Mouse (Mus musculus) inflammation-experienced regulatory T-cells, adult 6 months (primary cell): ENCODE results near the gene Acot4. TPM values are rescaled to one million over a fixed set of nuclear protein-coding genes. Genes with fewer than 3 reads are reported as not detected.
"Not testable (repeated sequence)": the region's sequence is repeated elsewhere in the genome, so short reads cannot be mapped to it uniquely, and the experiment has no call there.

Experiments used
- ATAC-seq: one replicate; pipeline ENCODE4 v1.8.0; 2017
- polyA plus RNA-seq, 3 experiments: library from polyadenylated mRNA; unstranded; fragments of 100-300 nt; shearing (Covaris generic); gene quantifications; one replicate each; pipeline ENCODE4 v1.2.1; 2017

Acot4 gene
- under 1 TPM in 1 of 3 experiments, not detected in 2; 0.16 TPM for polyA plus RNA-seq

- not testable (repeated sequence) for ATAC-seq
These were observed at the start of gene Acot4 for GRCm38 (mm10) chr12:84038241-84038640. TSS of gene Acot4 (plus strand) at chr12:84038379.

GRCm38 (mm10) chr12:83988483-83988882, 49.7 kb upstream of the Acot4 start:
- no peak for ATAC-seq

- no peak for ATAC-seq
These were observed 48.8 kb upstream of the Acot4 start for GRCm38 (mm10) chr12:83989378-83989777.

- no peak for ATAC-seq
These were observed 41.0 kb upstream of the Acot4 start for GRCm38 (mm10) chr12:83997221-83997620.

GRCm38 (mm10) chr12:83998341-83999107, 39.7 kb upstream of the Acot4 start:
- ATAC-seq, result no peak

- not testable (repeated sequence) for ATAC-seq
These were observed 38.9 kb upstream of the Acot4 start for GRCm38 (mm10) chr12:83999237-83999636.

- ATAC-seq, result no peak
These were observed 37.8 kb upstream of the Acot4 start for GRCm38 (mm10) chr12:84000418-84000817.

GRCm38 (mm10) chr12:84003866-84004265, 34.3 kb upstream of the Acot4 start:
- ATAC-seq, result no peak

- no peak for ATAC-seq
These were observed 29.9 kb upstream of the Acot4 start for GRCm38 (mm10) chr12:84008251-84008650.

- no peak for ATAC-seq
These were observed 29.4 kb upstream of the Acot4 start for GRCm38 (mm10) chr12:84008729-84009128.

- not testable (repeated sequence) for ATAC-seq
These were observed 28.8 kb upstream of the Acot4 start, which contains the start of gene Acot1 for GRCm38 (mm10) chr12:84009171-84009965. TSS of gene Acot1 (plus strand) at chr12:84009490.

- ATAC-seq, result no peak
These were observed 28.0 kb upstream of the Acot4 start for GRCm38 (mm10) chr12:84010201-84010600.

GRCm38 (mm10) chr12:84011251-84012040, 26.7 kb upstream of the Acot4 start:
- no peak for ATAC-seq

GRCm38 (mm10) chr12:84013130-84013529, 25.0 kb upstream of the Acot4 start:
- ATAC-seq, result no peak

GRCm38 (mm10) chr12:84013701-84014100, 24.5 kb upstream of the Acot4 start:
- no peak for ATAC-seq

- not testable (repeated sequence) for ATAC-seq
These were observed 17.7 kb upstream of the Acot4 start for GRCm38 (mm10) chr12:84020528-84020927.

GRCm38 (mm10) chr12:84022266-84022665, 15.9 kb upstream of the Acot4 start:
- not testable (repeated sequence) for ATAC-seq

GRCm38 (mm10) chr12:84023052-84023745, 15.0 kb upstream of the Acot4 start:
- no peak for ATAC-seq

- peak; percentile 80 for ATAC-seq
These were observed 12.3 kb upstream of the Acot4 start for GRCm38 (mm10) chr12:84025888-84026287.

GRCm38 (mm10) chr12:84028328-84028727, 9.9 kb upstream of the Acot4 start:
- not testable (repeated sequence) for ATAC-seq

GRCm38 (mm10) chr12:84029043-84029442, 9.1 kb upstream of the Acot4 start:
- ATAC-seq, result not testable (repeated sequence)
